Mouse (Mus musculus) kidney, embryonic 16.5 days (tissue): Measurements from ENCODE around the gene Bphl. TPM values are rescaled to one million over a fixed set of nuclear protein-coding genes. Genes with fewer than 3 reads are reported as not detected.

ENCODE experiments used
- ATAC-seq: fragments of 200-750 bp; cut with Nextera tagmentation; 2 replicates; pipeline ENCODE4 v1.8.0; 2017; ENCODE audit warnings: moderate TSS enrichment; ENCODE audit not compliant: low FRiP score, low TSS enrichment
- H3K27ac ChIP-seq: fragments of 300-500 bp; sonication (generic); 2 replicates; pipeline ENCODE4 v1.5.1; 2014; ENCODE audit warnings: low read length
- H3K27me3 ChIP-seq: fragments of 300-500 bp; sonication (generic); 2 replicates; pipeline ENCODE4 v1.6.1; 2014; ENCODE audit warnings: low read length, control low read depth, mixed read lengths; ENCODE audit not compliant: insufficient read depth
- H3K36me3 ChIP-seq: fragments of 300-500 bp; sonication (generic); 2 replicates; pipeline ENCODE4 v1.6.1; 2014; ENCODE audit warnings: low read length, control low read depth, mixed read lengths; ENCODE audit not compliant: insufficient read depth
- H3K4me1 ChIP-seq: fragments of 300-500 bp; sonication (generic); 2 replicates; pipeline ENCODE4 v1.6.1; 2014; ENCODE audit warnings: low read length, control low read depth, mixed read lengths; ENCODE audit not compliant: insufficient read depth
- H3K4me2 ChIP-seq: fragments of 300-500 bp; sonication (generic); replicated peaks from 2 replicates; pipeline ENCODE4 v1.6.1; 2014; ENCODE audit warnings: low read depth, low read length
- H3K4me3 ChIP-seq: fragments of 300-500 bp; sonication (generic); 2 replicates; pipeline ENCODE4 v1.5.1; 2014; ENCODE audit warnings: mild to moderate bottlenecking, low read length
- H3K9ac ChIP-seq: fragments of 300-500 bp; sonication (generic); replicated peaks from 2 replicates; pipeline ENCODE4 v1.6.1; 2014; ENCODE audit warnings: low read length
- H3K9me3 ChIP-seq: fragments of 300-500 bp; sonication (generic); 2 replicates; pipeline ENCODE4 v1.6.1; 2016; ENCODE audit warnings: low read length, control low read depth
- WGBS: fragments of 180-500 bp; shearing (Covaris S2); extraction: QIAGEN DNeasy Blood & Tissue Kit; methylation state at CpG from one replicate; pipeline ENCODE4 v1.1.7; 2014; 5-methylcytosine and 5-hydroxymethylcytosine counted together
- polyA plus RNA-seq: library from polyadenylated mRNA; unstranded; fragments of >200 nt; fragmentation: Nextera tagmentation; extraction: Ambion mirVana; gene quantifications from 2 replicates; pipeline ENCODE4 v1.2.1, GENCODE M21; 2015

Bphl gene
- polyA plus RNA-seq, 1 experiment from 2014 or later: 95.2 TPM

DNA sequence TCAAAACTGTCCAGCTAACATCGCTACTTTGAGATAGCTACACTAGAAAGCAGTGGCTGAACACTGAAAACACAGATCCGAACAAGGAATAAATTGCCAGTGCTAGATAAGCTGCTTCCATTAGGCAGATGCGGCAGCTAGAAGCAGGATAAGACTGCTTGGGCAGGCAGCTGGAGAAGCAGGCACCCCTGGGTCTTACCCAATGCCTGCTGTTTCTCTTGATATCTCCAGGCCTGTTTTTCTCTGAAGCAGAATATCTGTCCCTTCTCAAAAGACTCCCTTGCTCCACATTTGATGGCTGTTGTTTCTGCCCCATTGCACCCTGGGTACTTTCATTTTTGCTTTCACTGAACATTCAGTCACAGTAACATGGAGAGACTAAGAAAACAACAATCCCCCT lies 63.3 kb downstream of the Bphl start:
- H3K4me1 ChIP-seq: peaks cover 10% of the 10 kb centered on the region; the same call in 1 of the 2 replicates

DNA sequence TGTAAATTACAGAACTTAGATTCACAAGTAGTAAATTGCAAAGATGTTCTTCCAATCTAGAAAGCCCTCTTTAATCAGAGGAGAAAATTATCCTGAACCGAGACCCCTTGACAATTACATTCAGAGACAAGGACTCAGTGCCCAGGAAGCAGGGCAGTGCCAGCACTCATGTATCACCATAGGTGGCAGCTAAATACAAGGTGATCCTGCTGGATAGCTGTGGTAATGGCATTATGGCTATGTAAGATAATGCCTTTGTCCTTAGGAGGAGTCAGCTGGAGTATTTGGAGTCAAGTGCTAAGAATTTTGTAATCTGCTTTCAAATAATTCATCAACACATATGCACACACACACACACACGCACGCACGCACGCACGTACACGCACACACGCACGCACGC lies 63.9 kb downstream of the Bphl start:
- Histone ChIP-seq H3K4me2 (no peak overlapping the region), H3K4me1 (peaks cover 6% of the 10 kb centered on the region; the same call in 1 of the 2 replicates), H3K4me3 (no peak overlapping the region), H3K9ac (no peak overlapping the region), H3K27me3 (no peaks in the 10 kb centered on the region), H3K27ac (no peak overlapping the region), H3K36me3 (no peaks in the 10 kb centered on the region), H3K9me3 (peaks cover 2% of the 10 kb centered on the region; the same call in 1 of the 2 replicates)
- no peak for ATAC-seq
- 97% methylated on average over 10 of the region's 10 CpGs for WGBS

More for the DNA sequence above, 63.3 kb downstream of the Bphl start:
- Histone ChIP-seq H3K4me2 (no peak overlapping the region), H3K27me3 (no peaks in the 10 kb centered on the region), H3K36me3 (no peaks in the 10 kb centered on the region), H3K9ac (no peak overlapping the region; the same call in 1 of the 2 replicates), H3K9me3 (peaks cover 2% of the 10 kb centered on the region; the same call in 1 of the 2 replicates), H3K27ac (no peak overlapping the region), H3K4me3 (no peak overlapping the region)
- no peak for ATAC-seq
- WGBS: 93% methylated on average over 3 of the region's 3 CpGs

DNA sequence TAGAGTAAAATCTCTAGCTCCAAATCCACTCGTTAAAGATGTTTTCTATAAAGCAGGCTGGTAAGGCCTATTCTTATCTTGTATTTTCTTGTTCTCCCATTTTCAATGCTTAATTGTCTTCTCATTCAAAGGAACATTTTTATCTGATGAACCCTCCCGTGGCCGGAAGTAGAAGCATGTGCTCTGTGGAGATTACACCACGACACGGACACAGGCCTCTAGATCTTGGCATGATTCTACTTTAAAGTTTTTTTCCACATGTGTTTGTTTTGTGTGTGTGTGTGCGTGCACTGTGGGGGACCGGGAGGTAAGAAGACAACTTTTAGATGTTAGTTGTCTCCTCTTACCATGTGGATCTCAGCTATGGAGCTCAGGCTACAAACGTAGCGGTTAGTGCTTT lies 64.5 kb downstream of the Bphl start:
- 81% methylated on average over 9 of the region's 9 CpGs for WGBS
- Histone ChIP-seq H3K36me3 (no peaks in the 10 kb centered on the region), H3K9ac (no peak overlapping the region), H3K4me1 (0 out of 2 replicates have a peak, but pooled peaks cover 1% of the 10 kb centered on the region), H3K27ac (no peak overlapping the region), H3K27me3 (no peaks in the 10 kb centered on the region), H3K9me3 (peaks cover 2% of the 10 kb centered on the region; the same call in 1 of the 2 replicates), H3K4me2 (no peak overlapping the region), H3K4me3 (no peak overlapping the region)
- no peak for ATAC-seq

DNA sequence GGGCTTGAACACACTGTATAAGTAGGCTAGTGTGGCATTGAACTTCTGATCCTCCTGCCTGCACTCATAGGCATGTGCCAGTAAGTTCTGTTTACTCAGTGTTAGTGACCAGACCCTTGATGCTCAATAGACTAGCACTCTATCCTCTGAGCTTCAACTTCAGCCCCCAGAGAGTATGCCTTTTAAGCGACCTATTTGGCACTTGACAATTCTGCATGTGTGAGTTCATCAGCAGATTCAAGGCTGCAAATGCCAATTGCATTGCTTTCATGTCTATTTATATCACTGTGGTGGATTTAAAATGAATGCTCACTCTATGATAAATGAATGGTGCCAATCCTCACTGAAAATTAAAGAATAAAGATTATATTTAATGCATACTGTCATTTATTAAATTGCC lies 68.0 kb downstream of the Bphl start:
- WGBS: 67% methylated on average over 1 of the region's 1 CpGs

DNA sequence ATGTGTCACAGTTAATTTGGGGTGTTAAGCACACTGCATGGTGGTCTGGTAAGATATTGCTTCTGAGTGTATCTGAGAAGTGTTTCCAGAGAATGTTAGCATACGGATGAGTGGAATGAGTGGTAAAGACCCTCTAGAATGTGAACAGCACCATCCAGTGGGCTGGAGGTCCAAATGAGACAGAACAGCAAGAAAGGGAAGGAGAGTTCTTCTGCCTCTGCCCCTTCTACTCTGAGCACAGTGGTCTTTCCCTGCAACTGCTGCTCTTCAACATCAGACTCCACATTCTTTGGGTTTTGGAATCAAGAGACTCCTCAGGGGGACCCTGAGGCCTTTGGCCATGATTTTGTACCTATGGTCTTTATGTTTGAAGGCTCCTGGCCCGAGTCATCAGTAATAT lies 68.9 kb downstream of the Bphl start:
- no peak overlapping the region for H3K27ac ChIP-seq
- no peaks in the 10 kb centered on the region for H3K4me1 ChIP-seq
- no peaks in the 10 kb centered on the region for H3K36me3 ChIP-seq
- no peaks in the 10 kb centered on the region for H3K9me3 ChIP-seq
- no peaks in the 10 kb centered on the region for H3K27me3 ChIP-seq
- H3K4me3 ChIP-seq: no peak overlapping the region
- H3K4me2 ChIP-seq: no peak overlapping the region
- H3K9ac ChIP-seq: no peak overlapping the region
- no peak for ATAC-seq
- WGBS: 83% methylated on average over 2 of the region's 2 CpGs

More for the DNA sequence above, 68.0 kb downstream of the Bphl start:
- ATAC-seq: no peak
- Histone ChIP-seq H3K9ac (no peak overlapping the region), H3K36me3 (no peaks in the 10 kb centered on the region), H3K4me3 (no peak overlapping the region), H3K4me2 (no peak overlapping the region), H3K4me1 (no peaks in the 10 kb centered on the region), H3K9me3 (no peaks in the 10 kb centered on the region), H3K27me3 (no peaks in the 10 kb centered on the region), H3K27ac (no peak overlapping the region)

DNA sequence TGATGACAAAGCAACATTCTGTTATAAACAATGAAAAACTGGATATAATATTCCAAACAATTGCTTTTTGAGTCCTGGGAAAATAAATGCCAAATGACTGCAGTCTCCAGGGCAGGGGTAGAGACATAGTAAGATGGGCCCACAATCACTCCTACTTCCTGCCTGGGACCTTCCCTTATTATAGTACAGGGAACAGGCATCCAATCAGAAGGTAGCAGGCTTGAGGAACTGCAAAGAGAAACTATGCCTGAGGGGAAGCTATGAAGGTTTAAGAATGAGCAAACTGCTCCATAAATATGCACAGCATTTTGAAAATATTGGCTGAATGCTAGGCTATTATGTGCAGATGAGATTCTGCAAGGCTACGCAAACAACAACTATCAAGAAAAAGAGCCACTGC lies 69.6 kb downstream of the Bphl start:
- Histone ChIP-seq H3K36me3 (no peaks in the 10 kb centered on the region), H3K4me1 (no peaks in the 10 kb centered on the region), H3K4me3 (no peak overlapping the region), H3K27me3 (no peaks in the 10 kb centered on the region), H3K9me3 (no peaks in the 10 kb centered on the region), H3K27ac (no peak overlapping the region), H3K4me2 (no peak overlapping the region), H3K9ac (no peak overlapping the region)
- 100% methylated on average over 1 of the region's 1 CpGs for WGBS
- ATAC-seq: no peak

DNA sequence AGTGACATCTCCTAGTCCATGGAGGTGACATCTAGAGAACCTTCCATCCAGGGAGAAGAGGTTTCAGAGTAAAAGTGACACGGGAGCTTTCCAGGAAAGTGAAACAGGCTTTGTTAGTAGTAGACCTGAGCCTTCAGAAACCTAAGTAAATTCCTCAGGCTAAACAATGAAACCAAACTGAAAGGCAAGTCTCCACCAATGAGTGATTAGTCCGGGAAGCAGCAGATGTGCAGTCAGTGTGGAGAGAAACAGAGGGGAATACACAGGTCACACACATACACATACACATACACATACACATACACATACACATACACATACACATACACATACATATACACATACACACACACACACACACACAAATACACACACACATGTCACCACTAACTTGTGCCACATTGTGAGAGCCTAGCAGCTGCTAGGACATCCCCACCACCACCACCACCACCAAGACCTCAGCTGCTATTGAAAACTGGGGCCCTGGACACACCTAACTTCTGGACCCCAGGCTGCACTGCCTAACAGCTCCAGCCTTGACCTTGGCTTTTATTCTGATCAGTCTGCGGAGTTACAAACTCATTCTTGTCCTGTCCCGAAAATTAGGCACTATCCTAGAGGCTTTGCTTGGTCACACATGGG lies 71.8 kb downstream of the Bphl start:
- Histone ChIP-seq H3K4me2 (no peak overlapping the region), H3K4me3 (no peak overlapping the region), H3K9ac (no peak overlapping the region), H3K27me3 (no peaks in the 10 kb centered on the region), H3K36me3 (no peaks in the 10 kb centered on the region), H3K27ac (peak overlapping the region; percentile 21; the same call in 1 of the 2 replicates), H3K4me1 (no peaks in the 10 kb centered on the region), H3K9me3 (no peaks in the 10 kb centered on the region)
- ATAC-seq: no peak
- WGBS: 79% methylated on average over 4 of the region's 4 CpGs

DNA sequence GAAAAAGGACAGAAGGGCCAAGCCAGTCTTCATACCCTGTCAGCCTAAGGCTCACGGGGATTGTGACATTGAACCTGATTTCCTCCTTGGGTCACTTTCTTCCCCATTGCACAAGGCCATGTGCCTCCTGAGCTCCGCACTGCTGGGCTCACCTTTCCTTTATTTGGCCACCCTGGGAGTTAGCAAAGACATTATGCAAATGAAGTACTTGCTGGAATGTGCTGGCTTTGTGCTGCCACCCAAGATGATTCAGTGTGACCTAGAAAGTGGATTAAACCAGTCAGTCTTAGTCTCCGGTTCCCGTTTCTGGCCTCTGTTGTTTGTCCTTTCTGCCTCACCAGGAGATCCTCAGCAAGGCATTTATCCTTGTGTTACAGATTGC lies 72.3 kb downstream of the Bphl start:
- no peak overlapping the region for H3K9ac ChIP-seq
- no peak overlapping the region for H3K4me3 ChIP-seq
- no peaks in the 10 kb centered on the region for H3K4me1 ChIP-seq
- peak; percentile 83 for ATAC-seq
- peak overlapping the region; percentile 52; the same call in 1 of the 2 replicates for H3K27ac ChIP-seq
- WGBS: 54% methylated on average over 4 of the region's 4 CpGs
- H3K9me3 ChIP-seq: no peaks in the 10 kb centered on the region
- H3K36me3 ChIP-seq: no peaks in the 10 kb centered on the region
- no peak overlapping the region for H3K4me2 ChIP-seq
- no peaks in the 10 kb centered on the region for H3K27me3 ChIP-seq

DNA sequence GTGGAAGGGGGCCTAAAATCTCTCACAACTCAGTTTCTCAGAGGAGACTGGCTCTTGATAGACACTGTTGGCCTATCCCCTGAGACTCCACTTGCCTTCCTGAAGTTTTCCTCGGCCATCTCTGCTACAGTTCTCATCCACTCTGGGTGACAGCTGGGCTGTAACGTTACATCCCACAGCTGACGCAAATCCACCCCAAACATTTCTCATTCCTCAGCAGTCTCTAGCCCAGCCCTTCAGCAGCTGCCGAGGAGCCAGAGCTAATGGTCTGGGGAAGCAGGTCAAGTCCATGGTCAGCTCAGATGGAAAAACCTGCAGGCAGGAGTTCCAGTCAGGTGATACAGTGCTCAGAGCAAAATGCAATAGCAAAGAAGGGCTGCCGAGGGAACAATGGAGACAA lies 73.6 kb downstream of the Bphl start:
- Histone ChIP-seq H3K36me3 (no peaks in the 10 kb centered on the region), H3K9ac (no peak overlapping the region), H3K4me3 (no peak overlapping the region), H3K4me1 (no peaks in the 10 kb centered on the region), H3K27me3 (no peaks in the 10 kb centered on the region), H3K4me2 (no peak overlapping the region), H3K27ac (peak overlapping the region; percentile 29; the same call in 1 of the 2 replicates), H3K9me3 (no peaks in the 10 kb centered on the region)
- 22% methylated on average over 5 of the region's 5 CpGs for WGBS
- ATAC-seq: peak; percentile 70; the same call in 1 of the 2 replicates

DNA sequence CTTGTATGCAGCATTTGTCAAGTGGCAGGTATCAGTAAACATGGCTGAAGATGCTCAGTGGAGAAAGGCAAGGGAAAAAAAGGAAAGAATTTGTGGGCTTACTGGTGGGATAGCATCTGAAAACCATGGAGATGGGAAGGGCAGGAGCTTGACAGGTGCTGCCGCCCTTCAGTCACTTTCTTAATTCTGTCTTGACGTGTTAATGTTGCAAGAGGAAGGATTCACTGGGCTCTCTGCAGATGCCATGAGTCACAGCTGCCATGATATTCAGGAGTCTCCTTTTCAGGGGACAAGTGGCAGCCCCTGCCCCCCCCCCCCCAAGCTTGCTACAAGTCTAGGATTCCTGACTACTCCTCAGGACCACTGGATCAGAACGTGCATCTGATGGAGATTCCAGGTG lies 74.5 kb downstream of the Bphl start:
- Histone ChIP-seq H3K4me3 (no peak overlapping the region), H3K4me1 (no peaks in the 10 kb centered on the region), H3K4me2 (no peak overlapping the region), H3K27ac (no peak overlapping the region), H3K9ac (no peak overlapping the region), H3K9me3 (no peaks in the 10 kb centered on the region), H3K36me3 (no peaks in the 10 kb centered on the region), H3K27me3 (no peaks in the 10 kb centered on the region)
- WGBS: 84% methylated on average over 3 of the region's 3 CpGs
- no peak for ATAC-seq
